Mouse (Mus musculus) olfactory bulb, adult 2 months (tissue): ENCODE results near the gene Agtrap.

ENCODE experiments used
- CTCF ChIP-seq: fragments of 200-500 bp; IDR thresholded peaks from 2 replicates; pipeline ENCODE4 v1.5.1; 2012; ENCODE audit warnings: low read depth, mild to moderate bottlenecking, low read length, moderate library complexity; ENCODE audit not compliant: insufficient read depth
- POLR2A ChIP-seq: fragments of 200-500 bp; IDR thresholded peaks from 2 replicates; pipeline ENCODE4 v1.6.1; 2012; ENCODE audit warnings: mild to moderate bottlenecking, low read depth, low read length, moderate library complexity; ENCODE audit not compliant: insufficient read depth

DNA sequence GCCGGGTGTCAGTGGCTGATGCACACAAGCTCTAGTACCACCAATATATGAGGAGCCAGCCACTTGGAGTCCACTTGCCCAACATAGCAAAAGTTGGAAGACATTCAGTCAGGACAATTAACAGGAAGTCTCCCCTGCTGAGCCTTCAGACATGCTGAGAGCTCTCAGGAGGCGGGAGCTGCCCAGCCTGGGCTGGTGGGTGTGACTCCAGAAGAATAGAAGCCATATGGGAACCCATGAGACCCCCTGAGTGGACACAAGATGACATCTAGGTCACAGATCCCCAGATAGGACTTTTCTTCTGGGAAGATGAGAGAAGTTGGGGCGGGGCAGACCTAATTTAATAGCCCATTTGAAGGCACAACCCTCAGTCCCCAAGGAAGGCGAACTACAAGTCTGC lies 1.3 kb upstream of the Agtrap start:
- no peak for TF ChIP-seq CTCF
- TF ChIP-seq POLR2A = no peak
